Mouse (Mus musculus) cerebellum, adult 2 months (tissue): ENCODE measurements around the gene Tnfaip3.

Experiments used
- CTCF ChIP-seq: fragments of 200-500 bp; IDR thresholded peaks from 2 replicates; pipeline ENCODE4 v1.5.1; 2011; ENCODE audit warnings: low read depth, mild to moderate bottlenecking, control low read depth, low read length, moderate library complexity, borderline replicate concordance; ENCODE audit not compliant: insufficient read depth
- POLR2A ChIP-seq: fragments of 200-500 bp; IDR thresholded peaks from 2 replicates; pipeline ENCODE4 v1.6.1; 2011; ENCODE audit warnings: low read length, control low read depth, borderline replicate concordance; ENCODE audit not compliant: insufficient read depth

GRCm38 (mm10) chr10:19031875-19032274 lies 16.4 kb upstream of the Tnfaip3 start:
- TF ChIP-seq CTCF (no peak), POLR2A (no peak)
